Mouse (Mus musculus) heart, postnatal 25 days (tissue): ENCODE data around the gene Sipa1l3. TPM values are rescaled to one million over a fixed set of nuclear protein-coding genes. Genes with fewer than 3 reads are reported as not detected.

ENCODE experiments used
- DNase-seq: peaks from one replicate; pipeline ENCODE4 v3.0.0; 2022; ENCODE audit warnings: low spot score
- intact Hi-C: fragments of 180-260 bp; cut with DNase I; formaldehyde crosslinking; loops from one replicate; pipeline ENCODE4 v1.15.1; 2025
- total RNA-seq, 2 experiments: library from RNA; stranded (reverse); gene quantifications; 2 replicates each; pipeline ENCODE4 v1.2.3; 2021

Sipa1l3 gene
- total RNA-seq, 2 experiments from 2014 or later: 8.8 to 9.4 TPM

DNA sequence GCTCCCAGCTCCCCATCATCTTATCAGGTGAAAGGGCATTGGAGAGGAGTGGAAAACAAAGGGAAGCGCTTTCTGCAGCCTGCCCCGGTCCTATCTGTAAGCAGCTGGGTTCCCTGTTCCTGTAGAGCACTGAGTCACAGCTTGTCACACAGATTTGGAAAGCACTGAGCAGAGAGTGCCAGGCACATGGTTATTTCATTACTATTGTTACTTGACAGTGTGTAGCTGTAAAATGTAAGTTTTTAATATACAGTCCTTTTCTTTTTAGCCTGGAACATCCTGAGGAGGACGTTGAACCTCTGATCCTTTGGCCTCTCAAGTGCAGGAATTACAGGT is 96.6 kb downstream of the Sipa1l3 start:
- no peak for DNase-seq
- intact Hi-C loops: no loop called here

DNA sequence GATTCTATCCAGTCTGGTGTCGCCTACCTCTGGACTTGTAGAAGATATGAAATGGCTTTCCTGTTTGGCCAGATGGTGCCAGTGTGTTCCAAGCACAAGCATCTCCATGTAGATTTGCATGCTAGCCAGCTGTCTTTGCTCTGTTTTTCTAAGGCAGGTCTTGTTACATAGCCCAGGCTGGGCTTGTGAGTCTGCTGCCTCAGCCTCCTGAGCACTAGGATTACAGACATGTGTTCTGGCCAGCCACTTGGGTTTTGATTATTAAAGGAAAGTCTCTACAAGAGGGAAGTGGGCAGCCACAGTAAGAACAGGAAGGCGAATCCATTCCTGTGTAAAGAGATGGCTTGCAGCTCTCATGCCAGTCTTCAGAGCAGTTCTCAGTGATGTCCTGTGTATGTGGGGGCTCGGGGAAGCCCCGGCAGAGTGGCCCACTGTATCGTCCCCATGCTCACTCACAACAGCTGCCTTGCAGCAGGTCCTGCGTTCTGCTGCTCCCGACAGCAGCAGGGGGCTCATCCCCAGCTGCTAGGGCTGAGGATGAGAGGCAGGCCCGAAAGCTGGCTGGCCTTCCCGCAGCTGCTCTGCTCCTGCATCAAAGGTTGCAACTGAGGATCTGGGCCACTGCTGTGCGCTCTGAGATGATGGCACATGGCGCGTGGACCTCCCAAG is 97.1 kb downstream of the Sipa1l3 start:
- DNase-seq: no peak
- intact Hi-C loops: no loop called here

DNA sequence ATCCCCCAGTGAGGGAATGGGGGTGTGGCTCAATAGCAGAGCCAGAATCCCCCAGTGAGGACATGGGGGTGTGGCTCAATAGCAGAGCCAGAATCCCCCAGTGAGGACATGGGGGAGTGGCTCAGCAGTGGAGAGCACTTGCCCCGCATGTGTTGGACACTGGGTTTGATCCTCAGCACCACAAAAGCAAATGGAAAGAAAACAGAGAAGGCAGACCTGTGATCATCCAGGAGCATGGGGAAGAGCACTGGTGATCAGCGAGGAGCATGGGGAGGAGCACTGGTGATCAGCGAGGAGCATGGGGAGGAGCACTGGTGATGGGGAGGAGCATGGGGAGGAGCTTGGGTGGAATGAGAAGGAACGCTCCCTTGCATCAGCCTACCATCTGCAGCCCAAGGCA is 98.6 kb downstream of the Sipa1l3 start:
- no peak for DNase-seq
- intact Hi-C loops: no loop called here

DNA sequence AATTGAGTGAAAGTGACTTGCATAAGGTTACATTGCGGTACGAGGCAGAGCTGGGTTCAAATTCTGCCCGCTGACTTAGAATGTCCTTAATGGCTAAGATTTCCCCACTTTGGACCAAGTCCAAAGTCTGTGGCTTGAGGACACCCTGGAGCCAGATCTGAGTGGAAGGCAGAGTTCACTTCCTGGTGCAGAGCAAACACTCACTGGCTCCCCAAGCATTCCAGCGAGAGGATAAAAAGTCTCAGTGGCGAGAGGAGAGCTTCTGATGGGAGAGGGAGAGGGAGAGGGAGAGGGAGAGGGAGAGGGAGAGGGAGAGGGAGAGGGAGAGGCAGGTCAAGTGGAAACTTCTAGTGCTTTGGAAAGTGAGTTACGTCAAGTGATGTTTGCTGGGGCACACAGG is 100.2 kb downstream of the Sipa1l3 start:
- intact Hi-C loops: no loop called here
- DNase-seq: no peak

DNA sequence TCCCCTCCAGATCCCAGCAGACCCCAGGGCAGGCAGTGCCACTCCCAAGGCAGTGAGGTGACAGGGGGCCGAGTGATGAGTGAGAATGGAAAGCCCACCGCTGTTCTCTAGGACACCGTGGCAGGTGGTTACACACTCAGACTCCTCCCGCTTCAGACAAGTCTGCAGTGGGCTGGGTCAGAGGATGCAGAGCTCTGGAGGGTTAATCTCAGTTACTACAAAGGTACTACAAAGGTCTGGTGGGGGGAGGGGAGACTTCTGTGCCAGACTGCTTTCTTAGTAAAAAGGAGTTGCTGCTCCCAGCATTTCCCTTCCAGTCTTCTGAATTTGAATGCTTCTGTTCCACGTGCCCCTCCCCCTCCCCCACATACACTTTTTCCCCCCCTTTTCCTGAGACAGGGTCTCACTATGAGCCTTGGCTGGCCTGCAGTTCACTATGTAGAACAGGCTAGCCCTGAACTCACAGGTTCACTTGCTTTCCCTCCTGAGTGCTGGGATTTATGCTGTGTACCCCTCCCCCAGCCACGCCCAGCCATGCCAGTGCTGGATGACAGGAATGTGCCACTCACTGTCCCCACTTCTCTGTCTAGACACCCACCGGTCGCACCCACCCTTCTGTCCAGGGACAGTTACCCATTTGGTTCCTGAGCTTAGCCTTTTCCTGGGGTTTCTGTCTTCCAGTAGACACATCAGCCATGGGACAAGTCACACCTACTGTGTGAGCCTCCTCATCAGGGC is 100.9 kb downstream of the Sipa1l3 start:
- intact Hi-C loops: no loop called here

DNA sequence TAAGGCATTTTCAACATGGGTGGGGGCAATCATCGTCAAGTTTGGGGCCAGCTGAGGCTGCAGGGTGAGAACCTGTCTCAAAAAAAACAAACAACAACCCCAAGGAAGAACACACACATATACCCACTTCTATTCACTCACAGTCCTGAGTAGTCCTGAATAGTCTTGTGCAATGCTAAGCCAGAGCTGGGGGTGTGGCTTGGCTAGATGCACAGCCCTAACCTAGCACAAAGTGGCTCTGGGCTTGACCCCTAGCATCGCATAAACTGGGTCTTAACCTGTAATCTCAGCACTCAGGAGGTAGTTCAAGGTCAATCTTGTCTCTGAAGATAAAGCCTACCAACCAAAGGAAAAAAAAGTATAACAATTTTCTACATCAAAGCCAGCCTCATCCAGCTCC is 101.5 kb downstream of the Sipa1l3 start:
- intact Hi-C loops: no loop called here
- DNase-seq: no peak

More for the DNA sequence above, 100.9 kb downstream of the Sipa1l3 start:
- DNase-seq: no peak

DNA sequence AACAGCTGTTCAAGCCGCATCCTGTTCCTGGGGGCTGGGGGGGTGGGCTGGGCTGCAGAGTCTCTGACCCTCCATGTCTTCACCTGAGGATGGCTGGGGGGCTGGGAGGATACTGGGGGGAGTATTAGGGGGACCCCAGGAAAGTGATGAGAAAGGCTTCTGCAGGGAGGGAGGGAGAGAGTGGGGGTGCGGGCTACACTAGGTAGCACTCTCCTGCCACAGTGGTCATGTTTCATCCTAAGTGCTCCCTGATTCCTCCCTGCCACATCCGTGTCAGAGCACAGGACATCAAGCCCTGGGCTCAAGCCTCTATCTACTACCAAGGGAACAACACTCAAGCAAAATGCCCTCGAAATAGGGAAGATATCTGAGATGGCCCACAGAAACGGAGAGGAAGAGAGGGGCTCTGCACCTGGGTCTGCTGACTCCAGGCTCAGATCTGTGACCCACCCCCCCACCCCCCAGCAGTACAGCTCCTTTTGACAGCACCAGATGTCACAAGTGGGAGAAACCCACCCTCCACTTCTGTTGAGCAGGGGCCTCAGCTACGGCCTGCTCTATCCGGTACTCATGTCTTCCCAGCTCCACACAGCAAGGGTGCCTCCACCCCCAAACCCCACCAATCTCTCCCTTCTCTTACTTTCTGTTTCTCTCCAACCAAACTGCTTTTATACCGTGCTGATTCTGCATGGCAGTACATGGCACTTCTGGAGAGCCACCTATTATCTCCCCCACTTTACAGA is 106.4 kb downstream of the Sipa1l3 start:
- DNase-seq: no peak
- intact Hi-C loops: no loop called here

DNA sequence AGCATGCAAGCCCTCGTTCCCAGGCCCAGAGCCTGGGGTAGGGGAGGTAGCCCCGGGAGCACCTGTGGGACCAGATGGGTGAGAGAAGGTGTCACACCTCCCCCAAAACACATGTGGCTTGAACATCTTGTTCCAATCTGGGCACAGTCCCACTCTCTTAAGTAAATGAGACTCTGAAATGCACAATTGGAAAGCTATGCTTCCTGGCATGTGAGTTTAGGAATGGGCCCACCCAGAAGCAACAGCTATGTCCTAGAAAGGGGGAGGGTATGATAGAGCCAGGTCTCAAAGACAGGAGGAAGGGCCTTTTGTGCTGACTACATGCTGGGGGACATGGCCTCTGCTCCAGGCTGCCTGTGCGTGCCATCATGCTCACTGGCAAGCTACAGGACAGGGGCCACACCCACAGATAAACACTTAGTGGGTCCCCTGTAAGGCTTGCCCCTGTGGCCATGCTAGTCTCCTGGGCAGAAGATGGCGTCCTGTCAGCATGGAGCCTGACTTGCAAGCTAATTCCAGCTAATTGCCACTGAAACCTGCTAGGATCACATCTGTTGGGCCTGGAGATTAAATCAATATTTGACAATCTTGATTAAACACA is 107.1 kb downstream of the Sipa1l3 start:
- DNase-seq: no peak
- intact Hi-C loops: no loop called here

DNA sequence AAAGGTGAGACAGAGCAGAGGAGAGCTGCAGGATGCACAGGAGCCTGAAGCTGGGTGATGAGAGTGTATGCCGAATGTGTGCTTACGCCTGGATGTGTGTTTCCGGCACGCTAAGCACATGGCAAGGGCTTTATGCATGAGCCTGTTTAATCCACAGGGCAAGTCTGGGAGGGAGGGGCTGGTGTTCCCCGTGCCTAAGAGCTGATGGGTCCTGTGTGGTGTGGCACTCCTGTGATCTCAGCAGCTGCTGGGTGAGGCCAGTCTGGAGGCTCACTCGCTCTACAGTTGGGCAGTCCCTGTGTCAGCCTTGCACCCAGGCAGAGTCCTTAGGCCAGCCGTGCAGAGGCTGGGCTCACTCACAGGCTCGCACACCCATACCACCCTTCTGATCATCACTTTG is 108.0 kb downstream of the Sipa1l3 start:
- DNase-seq: no peak
- intact Hi-C loops: no loop called here

DNA sequence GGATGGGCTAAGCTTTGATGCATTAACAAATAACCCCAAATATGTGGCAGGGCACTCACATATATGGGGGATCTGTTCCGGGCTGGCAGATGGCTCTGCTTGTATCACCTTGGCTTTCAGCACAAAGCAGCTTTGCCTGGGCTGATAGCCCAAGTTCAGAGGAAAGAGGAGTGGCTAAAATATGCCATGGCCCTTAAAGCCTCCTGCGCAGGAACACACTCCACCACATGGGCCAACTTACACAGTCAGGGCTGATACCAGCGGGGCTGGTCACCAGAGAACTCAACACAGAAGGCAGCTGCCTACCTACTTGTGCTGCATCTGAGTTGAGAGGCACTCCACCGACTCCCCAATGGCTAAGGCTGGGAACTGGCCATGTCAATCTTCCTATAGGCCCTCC is 111.6 kb downstream of the Sipa1l3 start:
- intact Hi-C loops: no loop called here
- no peak for DNase-seq

DNA sequence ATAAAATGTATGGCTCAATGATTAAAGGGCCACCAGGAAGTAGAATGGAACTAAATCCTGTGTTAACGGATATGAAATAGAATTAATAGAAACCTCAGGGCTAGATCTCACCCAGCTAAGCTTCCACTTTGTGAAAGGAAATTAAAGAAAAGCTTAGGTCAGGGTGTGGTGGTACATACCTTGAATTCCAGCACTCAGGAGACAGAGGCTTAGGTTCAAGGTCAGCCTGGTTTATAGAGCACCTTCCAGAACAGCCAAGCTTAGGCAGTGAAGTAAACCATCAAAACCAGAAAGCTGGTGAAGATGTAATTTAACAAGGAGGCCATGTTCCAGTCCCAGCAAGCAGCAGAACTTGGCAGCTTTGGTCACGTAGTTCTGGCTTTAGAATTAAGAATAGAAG is 114.3 kb downstream of the Sipa1l3 start:
- DNase-seq: no peak
- intact Hi-C loops: no loop called here

DNA sequence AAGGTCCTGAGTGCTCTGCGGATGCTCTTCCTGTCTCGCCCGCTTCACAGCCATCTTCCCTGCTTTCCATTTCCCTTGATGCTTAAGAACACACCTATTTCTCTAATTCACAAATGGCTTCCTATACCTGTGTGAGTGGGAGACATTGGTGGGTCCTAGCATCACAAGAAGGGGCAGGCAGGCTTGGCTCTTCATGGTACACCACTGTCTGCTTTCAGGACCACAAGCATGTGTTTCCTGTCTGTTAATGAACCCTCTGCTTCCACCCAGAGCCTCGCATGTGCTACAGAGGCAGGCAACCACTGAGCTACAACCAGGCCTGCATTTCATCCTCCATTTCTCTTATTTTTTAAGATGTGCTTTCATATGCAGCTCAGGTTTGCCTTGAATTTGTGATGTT is 116.4 kb downstream of the Sipa1l3 start:
- no peak for DNase-seq
- intact Hi-C loops: no loop called here

DNA sequence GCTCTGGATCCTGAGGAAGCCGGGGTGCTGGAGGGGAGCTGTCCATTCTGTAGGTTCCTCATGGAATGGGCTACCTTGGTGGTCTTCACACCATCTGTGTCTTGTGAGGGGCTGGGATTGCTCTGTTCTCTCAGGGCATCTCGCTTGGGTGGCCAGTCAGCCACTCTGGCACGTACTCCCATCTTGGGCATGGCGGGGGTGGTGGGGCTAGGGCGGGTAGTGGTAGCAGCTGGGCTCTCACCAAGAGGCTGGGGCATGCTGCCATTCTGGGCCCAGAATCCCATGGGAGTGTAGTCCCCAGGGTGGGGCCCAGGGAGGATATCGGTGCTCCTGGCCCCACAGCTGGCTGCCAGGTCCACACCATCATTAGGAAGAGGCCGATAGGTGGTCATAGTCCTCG is 118.0 kb downstream of the Sipa1l3 start:
- intact Hi-C loops: no loop called here
- no peak for DNase-seq

DNA sequence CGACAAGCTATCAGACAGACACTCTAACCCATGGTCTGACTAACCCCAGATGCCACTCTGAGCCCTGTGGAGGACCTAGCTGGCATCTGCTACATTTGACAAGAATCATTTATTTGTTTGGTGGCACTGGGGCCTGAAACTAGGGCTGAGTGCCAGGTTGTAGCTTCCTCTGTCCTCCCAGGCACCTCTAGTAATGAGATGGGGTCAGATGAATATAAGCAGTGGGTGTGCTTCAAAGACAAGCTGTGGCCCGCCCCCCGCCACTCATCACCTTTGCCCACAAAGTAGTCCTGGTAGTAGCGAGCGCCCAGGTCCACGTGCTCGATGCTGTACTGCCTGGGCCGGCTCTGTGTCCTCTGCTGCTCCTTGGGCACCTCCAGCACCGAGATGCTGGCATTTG is 119.4 kb downstream of the Sipa1l3 start:
- intact Hi-C loops: no loop called here
- no peak for DNase-seq

DNA sequence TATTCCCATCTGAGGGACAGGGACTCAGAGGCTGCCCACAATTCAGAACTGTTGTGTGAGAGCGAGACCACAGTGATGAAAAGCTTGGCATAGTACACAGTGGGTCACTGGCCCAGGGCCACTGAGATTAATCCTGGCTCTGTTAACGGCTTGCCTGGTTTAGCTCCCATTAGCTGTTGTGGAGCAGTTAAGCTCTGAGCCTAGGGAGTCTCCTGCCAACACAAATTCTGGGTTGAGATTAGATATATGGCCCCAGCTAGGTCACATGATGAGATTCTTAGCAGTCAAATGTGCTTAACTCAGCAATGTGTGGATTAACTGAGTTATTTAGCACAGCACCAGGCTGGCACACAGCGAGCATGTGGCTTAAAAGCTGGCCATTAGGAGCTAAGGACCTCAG is 121.0 kb downstream of the Sipa1l3 start:
- DNase-seq: no peak
- intact Hi-C loops: no loop called here

DNA sequence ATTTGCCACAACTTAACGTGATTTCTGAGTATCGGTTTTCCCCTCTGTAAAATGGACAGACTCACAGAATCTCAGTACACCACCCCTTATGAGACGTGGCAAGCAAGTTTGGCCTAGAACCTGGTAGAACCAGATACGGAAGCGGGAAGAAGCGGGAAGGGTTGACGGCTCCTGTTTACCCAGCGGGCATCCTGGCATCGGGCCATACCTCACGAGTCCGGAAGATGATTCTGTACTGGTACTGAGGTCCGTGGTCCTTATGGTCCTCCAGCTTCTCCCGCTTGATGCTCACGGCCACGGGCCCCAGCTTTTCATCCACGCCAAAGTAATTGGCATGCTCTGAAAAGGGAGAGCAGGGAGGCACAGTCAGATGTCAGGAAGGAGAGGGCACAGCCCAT is 121.5 kb downstream of the Sipa1l3 start:
- DNase-seq: no peak
- intact Hi-C loops: no loop called here

DNA sequence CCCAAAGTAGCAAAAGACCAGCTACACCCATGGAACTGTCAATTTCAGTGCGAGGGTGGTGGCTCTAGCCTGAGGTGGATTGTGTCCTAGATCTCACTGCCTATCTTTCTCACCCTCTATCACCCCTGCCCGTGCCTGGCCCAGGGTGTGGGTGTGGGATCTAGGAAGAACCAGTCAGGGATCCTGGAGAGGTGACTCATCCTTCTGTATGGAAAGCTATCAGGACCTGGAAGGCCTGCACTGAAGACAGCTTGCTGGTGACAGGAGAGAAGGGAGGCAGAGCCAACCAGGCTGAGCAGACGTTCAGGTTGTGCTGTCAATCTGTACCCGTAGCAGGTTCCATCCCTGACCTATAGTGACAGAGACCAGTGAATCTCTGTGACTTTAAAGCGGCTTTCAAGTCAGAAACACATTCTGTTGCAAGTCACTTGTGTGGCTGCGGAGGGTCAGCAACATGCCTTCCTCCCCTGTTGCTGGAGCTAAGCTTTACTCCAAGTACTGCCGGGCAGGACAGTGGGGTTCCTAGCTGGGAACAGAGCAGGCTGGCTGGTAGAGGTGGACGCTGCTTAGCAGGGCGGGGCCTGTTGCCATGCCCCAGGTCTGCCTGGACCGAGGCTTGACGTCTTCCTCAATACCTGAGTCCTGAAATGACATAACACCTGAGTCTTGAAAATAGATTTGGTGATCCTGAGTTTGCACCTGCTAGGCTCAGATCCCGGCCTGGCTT is 122.1 kb downstream of the Sipa1l3 start:
- intact Hi-C loops: no loop called here
- DNase-seq: no peak

DNA sequence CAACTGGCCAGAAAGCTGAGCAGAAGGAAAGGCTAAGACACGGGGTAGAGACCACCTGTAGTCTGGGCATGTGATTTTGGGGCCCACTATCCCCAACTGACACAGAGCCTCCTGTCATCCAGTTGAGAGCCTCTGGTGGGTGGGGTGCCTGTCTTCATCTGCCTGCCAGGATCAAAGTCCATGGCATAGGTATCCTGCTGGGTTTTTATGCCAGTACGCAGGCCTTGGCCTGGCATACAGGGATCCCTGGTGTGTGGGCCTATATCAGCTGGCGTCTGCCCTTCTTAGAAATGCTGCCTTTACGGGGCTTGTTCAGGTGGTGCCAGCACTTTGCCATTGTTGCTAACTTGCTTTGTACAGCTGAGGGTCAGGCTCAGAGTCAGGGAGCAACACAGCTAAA is 123.3 kb downstream of the Sipa1l3 start:
- no peak for DNase-seq
- intact Hi-C loops: no loop called here

DNA sequence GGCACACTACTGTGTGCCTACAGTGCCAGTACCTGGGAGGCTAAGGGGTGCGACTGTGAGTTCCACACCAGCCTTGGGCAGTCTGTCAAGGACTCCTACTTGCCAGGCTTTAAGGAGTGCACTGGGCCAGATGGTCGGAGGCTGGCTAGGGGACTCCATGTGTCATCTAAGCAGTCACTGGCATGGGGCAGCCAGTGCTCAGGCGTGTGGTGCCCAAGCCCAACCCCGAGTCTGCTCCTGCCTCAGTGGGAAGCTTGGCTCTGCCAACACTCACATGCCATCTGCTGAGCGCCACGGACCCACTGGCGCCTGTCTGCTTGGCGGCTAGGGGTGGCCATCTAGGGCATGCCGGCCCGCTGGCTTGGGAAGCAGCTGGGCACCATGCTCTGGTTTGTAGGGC is 125.1 kb downstream of the Sipa1l3 start:
- intact Hi-C loops: loop anchor here (5.0 kb wide), 1 partner anchor 39 kb away; no protein-coding TSS in a partner anchor
- no peak for DNase-seq

DNA sequence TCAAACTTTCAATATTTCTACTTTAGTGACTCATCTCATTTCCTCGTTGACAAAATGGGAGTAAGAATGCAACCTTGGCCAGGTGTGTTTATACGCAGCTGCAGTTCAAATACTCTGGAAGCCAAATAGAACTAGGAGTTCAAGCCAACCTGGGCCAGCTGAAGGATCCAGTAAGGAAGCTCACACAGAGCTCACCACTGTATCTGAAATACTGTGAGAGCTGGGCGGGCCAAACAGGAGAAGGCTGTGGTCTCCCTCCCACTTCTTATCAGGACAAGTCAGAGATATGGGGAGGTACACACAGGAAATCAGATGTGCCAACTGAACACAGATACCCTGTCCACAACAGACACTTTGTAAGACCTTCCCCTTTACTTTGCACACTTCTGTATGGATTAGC is 125.6 kb downstream of the Sipa1l3 start:
- intact Hi-C loops: loop anchor here (5.0 kb wide), 1 partner anchor 39 kb away; no protein-coding TSS in a partner anchor
- no peak for DNase-seq
